Mouse (Mus musculus): ENCODE results near the gene Lingo1. TPM values are rescaled to one million over a fixed set of nuclear protein-coding genes. Genes with fewer than 3 reads are reported as not detected.

Lingo1 gene
- polyA plus RNA-seq, 1 experiment: 1.2 TPM

DNA sequence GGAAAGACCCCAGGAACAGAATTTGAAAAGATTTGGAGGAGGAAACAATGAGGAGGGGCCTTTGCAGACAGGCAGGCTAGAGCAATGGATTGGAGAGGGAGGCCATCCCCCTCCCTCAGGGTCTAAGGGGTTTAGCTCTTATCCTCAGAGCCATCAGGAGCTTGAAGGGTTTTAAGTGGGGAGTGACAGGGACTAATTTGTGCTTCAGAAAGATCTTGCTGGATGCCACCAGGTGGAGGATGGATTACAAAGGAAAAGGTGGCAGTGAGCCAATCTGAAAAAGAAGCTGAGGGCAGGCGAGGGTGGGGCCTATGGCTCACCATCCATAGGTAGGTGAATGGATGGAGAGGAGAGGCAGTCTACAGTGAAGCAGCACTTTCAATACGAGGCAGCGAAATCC lies 105.0 kb downstream of the Lingo1 start:
- TF ChIP-seq REST (IDR thresholded peaks at IDR 0.05; ENCODE audit: insufficient read depth, insufficient read length): no peak
- peaks cover 31% of the 10 kb centered on the region for H3K27me3 ChIP-seq (ENCODE audit: control insufficient read depth, insufficient read depth, insufficient read length)
- H3K36me3 ChIP-seq (ENCODE audit: control insufficient read depth, insufficient read depth): no peaks in the 10 kb centered on the region
- H3K79me2 ChIP-seq (ENCODE audit: control insufficient read depth, insufficient read depth): no peaks in the 10 kb centered on the region
- H3K4me3 ChIP-seq: no peak overlapping the region
- H3ac ChIP-seq (ENCODE audit: control insufficient read depth, insufficient read length): no peak overlapping the region
- H3K4me2 ChIP-seq (ENCODE audit: low read depth): no peak overlapping the region

DNA sequence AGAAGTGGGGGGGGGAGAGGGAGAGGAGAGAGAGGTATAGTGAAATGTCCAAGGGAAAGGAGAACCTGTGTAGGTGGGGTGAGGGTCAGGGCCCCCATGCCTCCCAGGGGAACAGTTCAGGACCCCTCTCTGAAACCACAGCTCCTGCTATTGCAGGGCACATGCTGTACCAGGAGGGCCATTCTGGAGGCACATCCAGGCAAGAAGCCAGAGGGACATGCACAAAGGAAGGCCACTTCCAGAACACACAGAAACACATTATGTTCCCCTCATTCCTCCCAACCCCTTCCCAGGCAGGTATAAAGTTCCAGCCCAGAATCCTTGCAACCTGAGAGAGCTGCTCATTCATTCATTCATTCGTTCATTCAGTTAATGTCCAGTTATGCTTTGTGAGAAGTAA lies 105.6 kb downstream of the Lingo1 start:
- no peak for TF ChIP-seq MAX (IDR thresholded peaks at IDR 0.05; ENCODE audit: low read depth)
- no peak for TF ChIP-seq E2F4 (IDR thresholded peaks at IDR 0.05; ENCODE audit: insufficient read depth)
- no peak for TF ChIP-seq USF1 (IDR thresholded peaks at IDR 0.05; ENCODE audit: low read depth)
- TF ChIP-seq REST (IDR thresholded peaks at IDR 0.05; ENCODE audit: insufficient read depth, insufficient read length): no peak
- no peak for TF ChIP-seq MYOD1 (IDR thresholded peaks at IDR 0.05; ENCODE audit: control insufficient read depth in 1 of 3, insufficient read length in 2 of 3, low read depth in 2 of 3)
- TF ChIP-seq MYOG (IDR thresholded peaks at IDR 0.05; ENCODE audit: control insufficient read depth in 1 of 3, insufficient read depth in 1 of 3, insufficient read length in 2 of 3, low read depth in 2 of 3): no peak
- TF ChIP-seq POLR2A (IDR thresholded peaks at IDR 0.05; ENCODE audit: insufficient read length, low read depth): no peak
- TF ChIP-seq POLR2AphosphoS2 (IDR thresholded peaks at IDR 0.05; ENCODE audit: insufficient read length, low read depth): no peak
- TF ChIP-seq TCF12 (IDR thresholded peaks at IDR 0.05; ENCODE audit: insufficient read depth, poor library complexity, severe bottlenecking): no peak
- no peak for TF ChIP-seq CEBPB (IDR thresholded peaks at IDR 0.05; ENCODE audit: insufficient read depth, poor library complexity, severe bottlenecking)
- TF ChIP-seq SRF (IDR thresholded peaks at IDR 0.05; ENCODE audit: control insufficient read depth, insufficient read length, low read depth): no peak
- TF ChIP-seq TCF3 (IDR thresholded peaks at IDR 0.05; ENCODE audit: insufficient read length, low read depth): no peak
- H3ac ChIP-seq (ENCODE audit: control insufficient read depth, insufficient read length): no peak overlapping the region
- no peaks in the 10 kb centered on the region for H3K79me2 ChIP-seq (ENCODE audit: control insufficient read depth, insufficient read depth)
- peaks cover 26% of the 10 kb centered on the region for H3K27me3 ChIP-seq (ENCODE audit: control insufficient read depth, insufficient read depth, insufficient read length)
- H3K36me3 ChIP-seq (ENCODE audit: control insufficient read depth, insufficient read depth): no peaks in the 10 kb centered on the region
- H3K4me3 ChIP-seq: no peak overlapping the region
- H3K4me2 ChIP-seq (ENCODE audit: low read depth): no peak overlapping the region

DNA sequence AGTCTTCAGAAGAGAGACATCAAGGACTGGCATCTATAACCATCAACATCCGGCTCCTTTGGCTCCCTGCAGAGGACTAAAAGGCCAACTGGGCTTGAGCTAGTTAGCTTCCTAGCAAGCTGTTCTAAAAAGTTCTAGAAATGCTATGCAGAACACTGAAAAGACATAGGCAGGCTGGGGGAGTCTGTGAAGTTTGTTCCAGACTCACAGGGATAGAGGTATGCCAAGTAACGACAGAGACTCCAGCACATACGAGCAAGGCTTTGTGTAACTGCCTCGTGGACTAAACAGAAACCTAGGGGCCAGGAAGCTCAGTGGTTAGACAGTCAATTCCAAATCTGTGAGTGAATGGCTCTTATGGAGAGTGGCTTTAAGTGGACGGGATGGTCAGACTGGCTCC lies 108.8 kb downstream of the Lingo1 start:
- no peak overlapping the region for H3K4me3 ChIP-seq
- H3K36me3 ChIP-seq (ENCODE audit: control insufficient read depth, insufficient read depth): no peaks in the 10 kb centered on the region
- H3K79me2 ChIP-seq (ENCODE audit: control insufficient read depth, insufficient read depth): no peaks in the 10 kb centered on the region
- no peak overlapping the region for H3ac ChIP-seq (ENCODE audit: control insufficient read depth, insufficient read length)
- peaks cover 32% of the 10 kb centered on the region for H3K27me3 ChIP-seq (ENCODE audit: control insufficient read depth, insufficient read depth, insufficient read length)
- TF ChIP-seq TCF12 (IDR thresholded peaks at IDR 0.05; ENCODE audit: insufficient read depth, poor library complexity, severe bottlenecking) (no peak), MYOD1 (IDR thresholded peaks at IDR 0.05; ENCODE audit: control insufficient read depth in 1 of 3, insufficient read length in 2 of 3, low read depth in 2 of 3) (no peak), MYOG (IDR thresholded peaks at IDR 0.05; ENCODE audit: control insufficient read depth in 1 of 3, insufficient read depth in 1 of 3, insufficient read length in 2 of 3, low read depth in 2 of 3) (no peak)
- no peak overlapping the region for H3K4me2 ChIP-seq (ENCODE audit: low read depth)

DNA sequence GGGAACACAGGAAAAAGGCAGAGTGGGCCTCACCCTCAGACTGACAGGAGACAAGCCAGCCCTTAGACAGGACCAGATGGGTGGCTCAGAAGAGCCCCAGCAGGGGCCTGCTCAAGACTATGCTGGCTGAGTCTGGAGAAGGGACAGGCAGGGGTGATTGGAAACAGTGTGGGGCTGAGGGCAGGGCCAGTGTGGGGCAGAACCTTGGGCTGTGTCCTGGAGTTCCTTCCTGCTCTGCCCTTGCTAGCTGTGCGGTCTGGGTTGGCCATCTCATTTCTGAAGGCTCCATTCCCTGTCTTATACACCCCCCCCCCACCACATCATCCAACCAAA lies 109.2 kb downstream of the Lingo1 start:
- no peak overlapping the region for H3K4me2 ChIP-seq (ENCODE audit: low read depth)
- H3K79me2 ChIP-seq (ENCODE audit: control insufficient read depth, insufficient read depth): no peaks in the 10 kb centered on the region
- H3ac ChIP-seq (ENCODE audit: control insufficient read depth, insufficient read length): no peak overlapping the region
- H3K36me3 ChIP-seq (ENCODE audit: control insufficient read depth, insufficient read depth): no peaks in the 10 kb centered on the region
- peaks cover 28% of the 10 kb centered on the region for H3K27me3 ChIP-seq (ENCODE audit: control insufficient read depth, insufficient read depth, insufficient read length)
- H3K4me3 ChIP-seq: no peak overlapping the region
- TF ChIP-seq MYOD1 (IDR thresholded peaks at IDR 0.05; ENCODE audit: control insufficient read depth in 1 of 3, insufficient read length in 2 of 3, low read depth in 2 of 3) (no peak), TCF3 (IDR thresholded peaks at IDR 0.05; ENCODE audit: insufficient read length, low read depth) (no peak), SRF (IDR thresholded peaks at IDR 0.05; ENCODE audit: control insufficient read depth, insufficient read length, low read depth) (no peak), REST (IDR thresholded peaks at IDR 0.05; ENCODE audit: insufficient read depth, insufficient read length) (no peak), USF1 (IDR thresholded peaks at IDR 0.05; ENCODE audit: low read depth) (no peak), MYOG (IDR thresholded peaks at IDR 0.05; ENCODE audit: control insufficient read depth in 1 of 3, insufficient read depth in 1 of 3, insufficient read length in 2 of 3, low read depth in 2 of 3) (no peak), E2F4 (IDR thresholded peaks at IDR 0.05; ENCODE audit: insufficient read depth) (no peak), POLR2AphosphoS2 (IDR thresholded peaks at IDR 0.05; ENCODE audit: insufficient read length, low read depth) (no peak), TCF12 (IDR thresholded peaks at IDR 0.05; ENCODE audit: insufficient read depth, poor library complexity, severe bottlenecking) (no peak), CEBPB (IDR thresholded peaks at IDR 0.05; ENCODE audit: insufficient read depth, poor library complexity, severe bottlenecking) (no peak), POLR2A (IDR thresholded peaks at IDR 0.05; ENCODE audit: insufficient read length, low read depth) (no peak), MAX (IDR thresholded peaks at IDR 0.05; ENCODE audit: low read depth) (no peak)

DNA sequence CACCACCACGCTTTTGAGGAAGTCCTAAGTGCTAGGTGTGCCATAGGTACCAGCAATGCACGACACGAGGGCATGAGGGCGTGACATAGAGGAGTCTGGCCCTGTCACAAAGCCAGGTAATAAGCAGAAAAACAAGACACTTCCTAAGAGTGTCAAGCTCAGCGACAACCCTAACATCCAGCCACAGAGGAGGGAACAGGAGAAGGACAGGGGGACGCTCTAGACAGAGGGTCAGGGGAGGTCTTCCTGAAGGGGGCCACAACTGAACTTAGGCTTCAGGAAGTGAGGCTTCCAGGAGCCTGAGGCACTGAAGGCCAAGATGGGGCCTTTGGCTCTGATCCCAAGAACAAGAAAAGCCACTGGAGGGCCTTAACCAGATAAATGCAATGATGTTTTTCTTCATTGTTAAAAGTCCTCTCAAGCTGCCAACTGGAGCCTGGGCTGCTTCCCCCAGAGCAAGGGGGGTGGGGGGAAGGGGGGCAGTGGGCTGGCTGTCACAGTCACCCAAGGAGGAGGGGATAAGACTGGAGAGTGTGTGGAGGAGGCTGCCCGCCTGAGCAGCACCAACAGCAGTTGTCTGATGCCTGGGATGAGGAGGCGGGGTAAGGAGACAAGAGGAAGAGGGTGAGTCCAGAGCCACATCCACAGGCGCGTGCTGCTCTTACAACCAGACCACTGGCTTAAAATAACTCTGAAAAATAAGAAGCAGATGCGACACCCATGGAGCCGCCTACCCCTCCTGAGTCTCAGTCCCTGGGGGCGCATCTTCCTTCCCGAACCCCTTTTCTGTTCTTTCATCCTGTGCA lies 109.7 kb downstream of the Lingo1 start:
- Histone ChIP-seq H3K4me3 (no peak overlapping the region), H3K27me3 (ENCODE audit: control insufficient read depth, insufficient read depth, insufficient read length) (peaks cover 25% of the 10 kb centered on the region), H3ac (ENCODE audit: control insufficient read depth, insufficient read length) (no peak overlapping the region), H3K4me2 (ENCODE audit: low read depth) (no peak overlapping the region), H3K79me2 (ENCODE audit: control insufficient read depth, insufficient read depth) (no peaks in the 10 kb centered on the region), H3K36me3 (ENCODE audit: control insufficient read depth, insufficient read depth) (no peaks in the 10 kb centered on the region)
- TF ChIP-seq MYOD1 (IDR thresholded peaks at IDR 0.05; ENCODE audit: control insufficient read depth in 1 of 3, insufficient read length in 2 of 3, low read depth in 2 of 3): peak in 1 of 3 experiments; percentile 52
- TF ChIP-seq REST (IDR thresholded peaks at IDR 0.05; ENCODE audit: insufficient read depth, insufficient read length): no peak

Data from myocyte (in vitro differentiated cells).